26 mouse cellular contexts compared by ENCODE assay signal in genomic region chr4:118518208-118518607, GRCm38 (mm10). TPM values are rescaled to one million over a fixed set of nuclear protein-coding genes. Genes with fewer than 3 reads are reported as not detected.
A peak's percentile ranks its signal among the peaks of the same experiment; 100 is the strongest.
DNase-seq lines count a peak whose midpoint lies in the region; ATAC-seq and TF ChIP-seq lines count a peak whose summit lies in the region.
"Had no signal": no experiment of that assay in that cellular context is flagged by ENCODE, and none has a peak within 500 bp of the region (broad histone marks: within the 10 kb centered on the region; RNA-seq: fewer than 3 reads in every experiment).

No protein-coding gene starts in this region.

- peak; percentile 28 for DNase-seq in lung, postnatal 25 days (ENCODE audit: low spot score)
- no peak for DNase-seq in lung, postnatal 10 days
- peak; percentile 27 for DNase-seq in large intestine, adult 2 months (ENCODE audit: low read depth, low spot score)
- DNase-seq in kidney, adult 2 months: no peak
- no peak for DNase-seq in ovary, postnatal 36 days (ENCODE audit: low spot score)
- DNase-seq: adrenal gland, postnatal 36 days; cerebellum, adult 11-12 months; cerebellum, postnatal 25 days; forebrain, postnatal 0 days; layer of hippocampus, postnatal 36 days; liver, postnatal 0 days had no signal

- no peak for TF ChIP-seq CTCF in kidney, adult 2 months (conservative IDR thresholded peaks at IDR 0.05; ENCODE audit: insufficient read depth, insufficient read length, low read depth, low read length)

- TF ChIP-seq POLR2A in kidney, adult 2 months (IDR thresholded peaks at IDR 0.05; ENCODE audit: low read depth, low read length): no peak

- H3K4me3 ChIP-seq in kidney, adult 2 months (ENCODE audit: insufficient read depth, low read depth, low read length): no peak overlapping the region
- H3K4me3 ChIP-seq: embryonic facial prominence, embryonic 15.5 days; heart, embryonic 10.5 days; hindbrain, embryonic 12.5 days; limb, embryonic 15.5 days had no signal

- 19% methylated on average over 5 of the region's 5 CpGs for WGBS in large intestine, adult 2 months
- 84% methylated on average over 5 of the region's 5 CpGs for WGBS in kidney, adult 2 months

- no peaks in the 10 kb centered on the region for H3K36me3 ChIP-seq in kidney, adult 2 months (ENCODE audit: control insufficient read depth, insufficient read depth, low read length)
- H3K36me3 ChIP-seq: embryonic facial prominence, embryonic 15.5 days; G1E; heart, embryonic 10.5 days; hindbrain, embryonic 12.5 days; limb, embryonic 15.5 days had no signal

- H3K27ac ChIP-seq in kidney, adult 2 months (ENCODE audit: insufficient read depth, low read depth, low read length): no peak overlapping the region
- H3K27ac ChIP-seq: embryonic facial prominence, embryonic 15.5 days; hindbrain, embryonic 12.5 days; kidney, postnatal 0 days; limb, embryonic 15.5 days had no signal

- peak; percentile 51 for ATAC-seq in common myeloid progenitor, adult 5-6 weeks (replicated peaks; ENCODE audit: low read depth, poor library complexity, severe bottlenecking)
- no peak for ATAC-seq in CD4-positive, CD25-positive, alpha-beta regulatory T cell, adult 4 months
- ATAC-seq: activated CD4-positive, CD25-positive, alpha-beta regulatory T cell, adult 4 months; forebrain, postnatal 0 days; inflammation-experienced regulatory T-cells, adult 6 months; liver, postnatal 0 days had no signal

- H3K4me1 ChIP-seq in kidney, adult 2 months (ENCODE audit: control insufficient read depth, insufficient read depth, low read length): peaks cover 16% of the 10 kb centered on the region

- no peaks in the 10 kb centered on the region for H3K27me3 ChIP-seq in kidney, adult 2 months (replicated peaks; ENCODE audit: control insufficient read depth, insufficient read depth, low read length)
- H3K27me3 ChIP-seq: embryonic facial prominence, embryonic 15.5 days; hindbrain, embryonic 12.5 days had no signal

RNA-seq across cellular contexts. Expression of gene 2610528J11Rik, which starts 8.6 kb away (rescaled TPM):
- not detected in 2 replicates for total RNA-seq in common myeloid progenitor, adult 5-6 weeks (2017)
- polyA plus RNA-seq in large intestine, adult 2 months (2012; rRNA removed): 93.0 and 123 TPM in 2 replicates
- 166 and 182 TPM in 2 replicates for polyA plus RNA-seq in kidney, adult 2 months (2012; rRNA removed)
- polyA plus RNA-seq in CD4-positive, CD25-positive, alpha-beta regulatory T cell, adult 4 months (2017; shearing (Covaris generic)): not detected
- total RNA-seq: adrenal gland, postnatal 36 days; forebrain, postnatal 0 days; G1E; gastrocnemius, postnatal 4 days; layer of hippocampus, adult 18-20 months; layer of hippocampus, postnatal 36 days; left cerebral cortex, postnatal 25 days had no signal
- polyA plus RNA-seq: activated CD4-positive, CD25-positive, alpha-beta regulatory T cell, adult 4 months; C2C12; forebrain, postnatal 0 days; G1E; heart, postnatal 0 days; inflammation-experienced regulatory T-cells, adult 6 months had no signal

RNA-seq across cellular contexts. Expression of gene Tmem125, which starts 25.6 kb away (rescaled TPM):
- 0.14 TPM in 1 of 2 replicates, not detected in the other for total RNA-seq in common myeloid progenitor, adult 5-6 weeks (2017)
- polyA plus RNA-seq in large intestine, adult 2 months (2012; rRNA removed): 47.8 and 53.0 TPM in 2 replicates
- polyA plus RNA-seq in kidney, adult 2 months (2012; rRNA removed): 30.3 and 44.7 TPM in 2 replicates
- polyA plus RNA-seq in CD4-positive, CD25-positive, alpha-beta regulatory T cell, adult 4 months (2017; shearing (Covaris generic)): not detected
- total RNA-seq: adrenal gland, postnatal 36 days; forebrain, postnatal 0 days had no signal
- polyA plus RNA-seq: activated CD4-positive, CD25-positive, alpha-beta regulatory T cell, adult 4 months; C2C12; G1E; inflammation-experienced regulatory T-cells, adult 6 months had no signal

RNA-seq across cellular contexts. Expression of gene Tie1, which starts 28.3 kb away (rescaled TPM):
- total RNA-seq in common myeloid progenitor, adult 5-6 weeks (2017): 7.5 and 8.0 TPM in 2 replicates
- 7.9 and 11.3 TPM in 2 replicates for polyA plus RNA-seq in large intestine, adult 2 months (2012; rRNA removed)
- polyA plus RNA-seq in kidney, adult 2 months (2012; rRNA removed): 44.5 and 51.8 TPM in 2 replicates
- under 1 TPM in 1 of 2 experiments, not detected in 1; 0.16 TPM for polyA plus RNA-seq in CD4-positive, CD25-positive, alpha-beta regulatory T cell, adult 4 months (2017; shearing (Covaris generic))
- polyA plus RNA-seq: activated CD4-positive, CD25-positive, alpha-beta regulatory T cell, adult 4 months; C2C12; inflammation-experienced regulatory T-cells, adult 6 months had no signal

Comparison
In these comparisons a context has a peak if more than half of its experiments do, and no peak if none do; other contexts are left out.
1. DNase-seq: peak in lung, postnatal 25 days (single experiment) and large intestine, adult 2 months (single experiment); none in lung, postnatal 10 days (single experiment), kidney, adult 2 months (single experiment) and ovary, postnatal 36 days (single experiment).
2. RNA of gene 2610528J11Rik, which starts 8.6 kb away (polyA plus RNA-seq): 166 to 182 TPM in kidney, adult 2 months and 93.0 to 123 TPM in large intestine, adult 2 months; not detected in CD4-positive, CD25-positive, alpha-beta regulatory T cell, adult 4 months; every median in the first group is over 10 times any median in the second.
3. RNA of gene Tmem125, which starts 25.6 kb away (polyA plus RNA-seq): 47.8 to 53.0 TPM in large intestine, adult 2 months and 30.3 to 44.7 TPM in kidney, adult 2 months; not detected in CD4-positive, CD25-positive, alpha-beta regulatory T cell, adult 4 months; every median in the first group is over 10 times any median in the second.